Mouse (Mus musculus) brain, embryonic 14.5 days (tissue): Measurements from ENCODE around the gene Batf. TPM values are rescaled to one million over a fixed set of nuclear protein-coding genes. Genes with fewer than 3 reads are reported as not detected.
"Not testable (repeated sequence)": the region's sequence is repeated elsewhere in the genome, so short reads cannot be mapped to it uniquely, and the experiment has no call there.

Experiments used
- DNase-seq: peaks from one replicate; pipeline ENCODE4 v3.0.0-alpha.2; 2011; ENCODE audit warnings: low read depth
- CTCF ChIP-seq: fragments of 200-500 bp; IDR thresholded peaks from 2 replicates; pipeline ENCODE4 v1.5.1; 2012; ENCODE audit warnings: inconsistent platforms, mild to moderate bottlenecking, moderate library complexity, borderline replicate concordance; ENCODE audit not compliant: insufficient read depth, insufficient read length; ENCODE audit errors: extremely low read depth
- POLR2A ChIP-seq: fragments of 200-500 bp; IDR thresholded peaks from 2 replicates; pipeline ENCODE4 v1.6.1; 2012; ENCODE audit warnings: mild to moderate bottlenecking, inconsistent platforms, borderline replicate concordance; ENCODE audit not compliant: poor library complexity, insufficient read depth, insufficient read length, severe bottlenecking; ENCODE audit errors: extremely low read depth
- polyA plus RNA-seq: library from polyadenylated mRNA; depleted of rRNA; stranded (reverse); fragments of >200 nt; gene quantifications from 2 replicates; pipeline ENCODE4 v1.2.3, GENCODE M21; 2012

Batf gene
- polyA plus RNA-seq, 1 experiment = 1.3 TPM

GRCm38 (mm10) chr12:85695787-85696186, 9.3 kb downstream of the Batf start:
- no peak for TF ChIP-seq CTCF
- TF ChIP-seq POLR2A = no peak

GRCm38 (mm10) chr12:85696436-85696835, 10.0 kb downstream of the Batf start:
- no peak for DNase-seq
- no peak for TF ChIP-seq POLR2A
- TF ChIP-seq CTCF = no peak

More at GRCm38 (mm10) chr12:85695787-85696186, 9.3 kb downstream of the Batf start:
- DNase-seq = no peak

DNA sequence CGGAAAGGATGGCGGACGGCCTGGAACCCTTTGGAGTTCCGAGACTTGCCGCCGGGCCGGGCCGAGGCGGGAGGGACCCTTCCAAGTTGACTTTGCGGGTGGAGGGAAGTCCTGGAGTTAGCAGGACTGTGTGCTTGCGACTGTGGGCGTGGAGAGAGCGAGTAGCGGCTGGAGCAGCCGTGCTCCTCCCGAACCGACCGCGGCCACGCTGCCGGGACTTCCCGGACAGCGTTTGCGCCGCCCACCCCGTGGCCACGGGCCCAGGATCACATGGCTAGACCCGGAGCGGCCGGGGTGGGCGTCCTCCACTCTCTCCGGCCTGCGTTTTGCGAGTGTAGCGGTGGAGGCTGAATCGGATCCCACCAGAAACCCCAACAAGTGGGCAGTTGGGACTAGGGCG, 11.7 kb downstream of the Batf start:
- DNase-seq = not testable (repeated sequence)

DNA sequence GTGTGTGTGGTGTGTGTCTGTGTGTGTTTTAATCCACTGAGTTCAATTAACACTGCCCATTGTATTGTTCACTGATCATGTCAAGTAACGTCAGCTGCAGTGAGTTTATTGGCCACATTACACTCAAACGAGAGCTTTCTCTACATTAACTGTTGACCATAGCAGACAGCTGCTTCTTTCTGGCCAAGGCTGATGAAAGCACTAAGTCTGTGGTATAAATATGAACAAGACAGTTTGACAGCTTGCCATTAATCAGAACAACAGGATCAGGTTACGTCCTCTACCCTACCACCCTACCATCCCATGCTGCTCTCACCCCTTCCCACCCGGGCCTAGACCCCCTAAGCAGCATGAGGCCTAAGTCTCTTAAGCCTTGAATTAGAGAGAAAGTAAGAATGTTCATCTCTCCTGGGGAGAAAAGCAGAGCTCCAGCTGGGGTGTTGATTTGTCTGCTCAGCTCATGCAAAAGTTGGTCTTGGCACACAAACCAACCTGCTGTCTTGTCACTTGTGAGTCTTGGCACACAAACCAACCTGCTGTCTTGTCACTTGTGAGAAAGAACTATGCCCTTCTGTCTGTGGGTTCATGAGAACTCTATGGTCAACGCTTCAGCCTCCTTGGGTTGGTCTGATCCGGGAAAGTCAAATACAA, 13.8 kb downstream of the Batf start:
- DNase-seq = peak; percentile 60
- no peak for TF ChIP-seq POLR2A

DNA sequence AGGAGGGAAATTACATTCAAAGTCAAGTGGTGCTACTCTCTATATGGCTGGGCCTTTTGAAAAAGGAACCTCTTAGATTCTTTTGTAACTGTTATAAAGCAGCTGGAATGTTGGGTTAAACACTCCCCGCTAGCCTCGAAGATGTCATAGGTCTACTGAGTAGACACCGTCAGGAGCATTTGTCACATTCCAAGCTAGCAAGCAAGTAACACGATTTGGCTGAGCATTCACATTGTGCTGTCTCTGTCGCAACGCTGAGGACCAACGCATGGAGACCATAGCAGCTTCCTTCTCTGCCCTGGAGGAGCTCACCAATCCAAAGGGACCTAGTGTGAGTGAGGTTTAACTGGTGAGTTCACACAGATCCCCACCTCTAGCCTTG, 14.4 kb downstream of the Batf start:
- TF ChIP-seq POLR2A = no peak
- no peak for DNase-seq

DNA sequence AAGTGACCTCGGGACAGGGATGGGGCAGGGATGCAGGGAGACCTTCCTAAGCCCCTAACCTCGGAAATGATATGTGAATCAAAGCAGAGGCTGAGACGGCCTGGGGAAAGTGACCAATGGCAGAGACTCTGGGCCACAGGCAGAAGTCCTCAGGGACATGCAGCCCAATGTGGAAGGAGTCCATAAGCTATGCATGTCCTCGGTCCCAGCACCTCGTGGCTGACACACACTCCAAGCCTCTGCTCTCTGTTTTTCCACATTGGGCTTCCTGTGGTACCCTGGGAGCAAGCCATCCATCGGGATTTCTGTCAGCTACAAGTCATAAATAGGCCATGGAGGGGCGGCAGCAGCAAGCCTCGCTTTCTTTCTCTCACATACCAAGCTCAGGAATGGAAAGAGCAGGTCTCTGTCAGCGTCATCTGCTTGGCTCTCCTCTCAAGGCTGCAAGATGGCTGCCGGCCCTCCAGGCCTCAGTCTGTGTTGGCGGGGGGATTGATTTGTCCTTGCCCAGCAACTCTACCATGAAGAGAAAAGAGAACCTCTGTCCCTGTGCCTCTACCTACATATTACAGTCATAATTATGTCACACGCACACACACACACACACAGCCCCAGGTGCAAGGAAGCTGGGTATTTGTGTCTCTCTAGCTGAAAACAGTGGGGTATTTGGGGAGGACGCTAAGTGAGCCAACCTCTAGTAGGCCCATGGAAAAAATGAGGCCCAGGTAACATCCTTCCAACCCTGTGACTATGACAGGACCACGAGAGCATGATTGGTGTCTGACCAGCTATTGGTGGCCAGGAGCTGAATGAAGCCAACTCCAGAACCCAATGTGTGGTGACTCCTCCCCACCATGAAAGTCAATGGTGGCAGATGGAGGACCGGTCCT, 15.9 kb downstream of the Batf start:
- no peak for DNase-seq
- no peak for TF ChIP-seq POLR2A
- no peak for TF ChIP-seq CTCF

DNA sequence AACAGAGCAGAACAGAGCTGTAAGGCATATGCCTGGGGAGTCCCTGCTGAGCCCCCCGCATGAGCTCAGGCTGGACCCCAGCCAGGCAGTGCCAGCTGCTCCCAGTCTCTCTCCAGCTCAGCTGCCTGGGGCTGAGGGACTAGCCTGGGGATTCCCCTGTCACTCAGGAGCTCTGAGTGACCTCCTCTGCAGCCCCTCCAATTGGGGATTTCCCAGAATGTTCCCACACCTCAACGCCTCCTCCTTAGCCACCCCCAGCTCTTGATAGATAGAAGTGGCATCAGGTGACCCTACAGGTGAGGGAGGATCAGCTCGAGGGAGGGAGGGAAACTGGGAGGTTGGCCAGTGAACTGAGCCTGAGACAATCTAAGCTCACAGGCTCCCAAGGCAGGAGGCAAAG, 17.0 kb downstream of the Batf start:
- TF ChIP-seq CTCF = no peak
- DNase-seq = peak; percentile 35

DNA sequence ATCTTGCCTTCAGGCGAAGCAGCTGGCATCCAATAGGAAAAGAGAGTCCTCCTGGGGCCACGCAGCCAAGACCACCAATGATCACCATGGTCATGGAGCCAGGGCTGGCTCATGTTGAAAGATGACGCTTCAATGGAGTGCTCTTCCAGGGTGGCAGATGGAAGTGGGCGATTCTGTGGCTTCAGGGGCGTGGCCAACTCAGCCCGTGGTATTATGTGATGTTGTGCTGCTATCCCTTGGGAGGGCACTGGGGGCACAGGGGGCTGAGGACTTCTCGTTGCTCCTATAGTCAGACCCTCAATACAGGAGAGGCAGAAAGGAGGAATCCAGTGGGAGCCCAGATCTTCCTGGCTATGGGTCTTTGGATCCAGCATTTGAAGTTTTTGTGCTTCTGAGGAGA, 18.1 kb downstream of the Batf start:
- TF ChIP-seq POLR2A (no peak), CTCF (no peak)
- DNase-seq = no peak

GRCm38 (mm10) chr12:85705002-85705830, 18.7 kb downstream of the Batf start:
- peak; percentile 55 for DNase-seq

GRCm38 (mm10) chr12:85705831-85706530, 19.5 kb downstream of the Batf start:
- DNase-seq = no peak
- no peak for TF ChIP-seq POLR2A
- TF ChIP-seq CTCF = no peak

More at GRCm38 (mm10) chr12:85705002-85705830, 18.7 kb downstream of the Batf start:
- no peak for TF ChIP-seq CTCF
- TF ChIP-seq POLR2A = no peak

DNA sequence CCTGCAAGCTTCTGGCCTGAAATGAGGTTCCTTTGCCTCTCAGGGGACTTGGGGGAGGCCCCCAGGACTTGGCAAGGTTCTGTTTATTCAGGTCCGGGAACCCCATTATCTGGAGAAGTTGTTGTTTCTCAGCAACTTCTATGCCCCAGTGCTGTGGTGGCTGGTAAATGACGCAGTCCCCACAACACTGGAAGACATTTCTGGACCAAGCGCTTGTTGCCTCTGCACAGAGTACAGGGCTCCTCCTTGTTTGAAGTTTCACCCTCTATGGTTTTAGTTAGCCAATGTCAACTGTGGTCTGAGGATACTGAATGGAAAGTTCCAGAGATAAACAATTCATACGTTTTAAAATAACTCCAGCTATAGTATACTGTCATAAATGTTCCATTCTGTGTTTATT, 20.4 kb downstream of the Batf start:
- no peak for DNase-seq
- TF ChIP-seq POLR2A (no peak), CTCF (no peak)
